Mouse (Mus musculus) testis, postnatal 14 days (tissue): ENCODE measurements at regions not wholly inside any gene's neighbourhood (a gene's known extent, or its start where the extent isn't known, plus 50 kb on each side); places are given as distances from the start of the nearest gene placed in this dataset.
A peak's percentile ranks its signal among the peaks of the same experiment; 100 is the strongest.
"Not testable (repeated sequence)": the region's sequence is repeated elsewhere in the genome, so short reads cannot be mapped to it uniquely, and the experiment has no call there.

Experiments used
- DNase-seq: peaks from one replicate; pipeline ENCODE4 v3.0.0; 2021; ENCODE audit warnings: low spot score

GRCm38 (mm10) chr6:3201507-3201906 lies 197.9 kb downstream of the Samd9l start:
- DNase-seq: not testable (repeated sequence)

- no peak for DNase-seq
These were observed 198.3 kb downstream of the Samd9l start for GRCm38 (mm10) chr6:3201107-3201506.

GRCm38 (mm10) chr6:3200586-3200985 lies 198.8 kb downstream of the Samd9l start:
- peak; percentile 66 for DNase-seq

- DNase-seq: not testable (repeated sequence)
These were observed 206.9 kb downstream of the Samd9l start for GRCm38 (mm10) chr6:3192424-3192820.

- DNase-seq: not testable (repeated sequence)
These were observed 207.5 kb downstream of the Samd9l start for GRCm38 (mm10) chr6:3191695-3192423.

- DNase-seq: peak; percentile 78
These were observed 215.6 kb downstream of the Samd9l start for GRCm38 (mm10) chr6:3183819-3184199.

- DNase-seq: peak; percentile 94
These were observed 216.2 kb downstream of the Samd9l start for GRCm38 (mm10) chr6:3182889-3183818.

- not testable (repeated sequence) for DNase-seq
These were observed 216.9 kb downstream of the Samd9l start for GRCm38 (mm10) chr6:3182424-3182841.

- DNase-seq: not testable (repeated sequence)
These were observed 219.6 kb downstream of the Samd9l start for GRCm38 (mm10) chr6:3179603-3180348.

GRCm38 (mm10) chr6:3169479-3169878 lies 229.9 kb downstream of the Samd9l start:
- not testable (repeated sequence) for DNase-seq

- not testable (repeated sequence) for DNase-seq
These were observed 233.2 kb downstream of the Samd9l start for GRCm38 (mm10) chr6:3166149-3166548.

- DNase-seq: not testable (repeated sequence)
These were observed 247.5 kb downstream of the Samd9l start for GRCm38 (mm10) chr6:3151901-3152300.

- peak; percentile 4 for DNase-seq
These were observed 261.5 kb downstream of the Samd9l start for GRCm38 (mm10) chr6:3137823-3138222.

GRCm38 (mm10) chr6:3133763-3134162 lies 265.6 kb downstream of the Samd9l start:
- DNase-seq: not testable (repeated sequence)

- DNase-seq: not testable (repeated sequence)
These were observed 283.1 kb downstream of the Samd9l start for GRCm38 (mm10) chr6:3116296-3116695.
